Mouse (Mus musculus): ENCODE data around the gene Dzip1l. TPM values are rescaled to one million over a fixed set of nuclear protein-coding genes. Genes with fewer than 3 reads are reported as not detected.
A peak's percentile ranks its signal among the peaks of the same experiment; 100 is the strongest.
"Not testable (repeated sequence)": the region's sequence is repeated elsewhere in the genome, so short reads cannot be mapped to it uniquely, and the experiment has no call there.

Dzip1l gene
- polyA plus RNA-seq (2014; fragmentation: Nextera tagmentation; extraction: Ambion mirVana) = 16.5 and 16.6 TPM in 2 replicates

GRCm38 (mm10) chr9:99629281-99630011 is at the start of gene Dzip1l:
TSS of gene Dzip1l (plus strand) at chr9:99629496.
- Histone ChIP-seq H3K9me3 (replicated peaks; ENCODE audit: control insufficient read depth, low read length) (no peaks in the 10 kb centered on the region), H3K4me1 (ENCODE audit: control insufficient read depth, insufficient read depth, low read length) (peaks cover 21% of the 10 kb centered on the region), H3K36me3 (ENCODE audit: control insufficient read depth, insufficient read depth, low read length) (0 out of 2 replicates have a peak, but pooled peaks cover 2% of the 10 kb centered on the region), H3K27ac (ENCODE audit: low read depth, low read length) (peak within 1 kb of the TSS; percentile 70), H3K4me2 (peak within 1 kb of the TSS; percentile 75), H3K9ac (ENCODE audit: low read depth, low read length) (peak within 1 kb of the TSS; percentile 74), H3K27me3 (ENCODE audit: control insufficient read depth, insufficient read depth, low read length) (no peaks in the 10 kb centered on the region), H3K4me3 (ENCODE audit: low read depth, low read length) (peak within 1 kb of the TSS; percentile 73)
- ATAC-seq (replicated peaks; ENCODE audit: insufficient number of reproducible peaks, low FRiP score, low TSS enrichment) = peak; percentile 86
- under 1% methylated on average over 44 of the region's 44 CpGs for WGBS (ENCODE audit: insufficient replicate concordance)

- Histone ChIP-seq H3K9ac (ENCODE audit: low read depth, low read length) (no peak overlapping the region), H3K9me3 (replicated peaks; ENCODE audit: control insufficient read depth, low read length) (no peaks in the 10 kb centered on the region), H3K4me1 (ENCODE audit: control insufficient read depth, insufficient read depth, low read length) (no peaks in the 10 kb centered on the region), H3K4me3 (ENCODE audit: low read depth, low read length) (no peak overlapping the region), H3K27me3 (ENCODE audit: control insufficient read depth, insufficient read depth, low read length) (no peaks in the 10 kb centered on the region), H3K36me3 (ENCODE audit: control insufficient read depth, insufficient read depth, low read length) (peaks cover 16% of the 10 kb centered on the region), H3K4me2 (no peak overlapping the region), H3K27ac (ENCODE audit: low read depth, low read length) (no peak overlapping the region)
- WGBS (ENCODE audit: insufficient replicate concordance) = 49% methylated on average over 2 of the region's 2 CpGs
- no peak for ATAC-seq (replicated peaks; ENCODE audit: insufficient number of reproducible peaks, low FRiP score, low TSS enrichment)
Measured at GRCm38 (mm10) chr9:99580655-99581054, 48.6 kb upstream of the Dzip1l start.

GRCm38 (mm10) chr9:99587505-99588202 is 41.6 kb upstream of the Dzip1l start:
- H3K4me3 ChIP-seq (ENCODE audit: low read depth, low read length) = no peak overlapping the region
- H3K36me3 ChIP-seq (ENCODE audit: control insufficient read depth, insufficient read depth, low read length) = peaks cover 6% of the 10 kb centered on the region; the same call in 1 of the 2 replicates
- H3K27me3 ChIP-seq (ENCODE audit: control insufficient read depth, insufficient read depth, low read length) = no peaks in the 10 kb centered on the region
- 29% methylated on average over 8 of the region's 8 CpGs for WGBS (ENCODE audit: insufficient replicate concordance)
- H3K9me3 ChIP-seq (replicated peaks; ENCODE audit: control insufficient read depth, low read length) = no peaks in the 10 kb centered on the region
- H3K4me1 ChIP-seq (ENCODE audit: control insufficient read depth, insufficient read depth, low read length) = no peaks in the 10 kb centered on the region
- no peak for ATAC-seq (replicated peaks; ENCODE audit: insufficient number of reproducible peaks, low FRiP score, low TSS enrichment)
- H3K27ac ChIP-seq (ENCODE audit: low read depth, low read length) = no peak overlapping the region
- H3K9ac ChIP-seq (ENCODE audit: low read depth, low read length) = no peak overlapping the region
- no peak overlapping the region for H3K4me2 ChIP-seq

- H3K36me3 ChIP-seq (ENCODE audit: control insufficient read depth, insufficient read depth, low read length) = no peaks in the 10 kb centered on the region
- no peaks in the 10 kb centered on the region for H3K4me1 ChIP-seq (ENCODE audit: control insufficient read depth, insufficient read depth, low read length)
- H3K27ac ChIP-seq (ENCODE audit: low read depth, low read length) = no peak overlapping the region
- ATAC-seq (replicated peaks; ENCODE audit: insufficient number of reproducible peaks, low FRiP score, low TSS enrichment) = no peak
- H3K27me3 ChIP-seq (ENCODE audit: control insufficient read depth, insufficient read depth, low read length) = no peaks in the 10 kb centered on the region
- H3K4me2 ChIP-seq = no peak overlapping the region
- H3K9me3 ChIP-seq (replicated peaks; ENCODE audit: control insufficient read depth, low read length) = no peaks in the 10 kb centered on the region
- no peak overlapping the region for H3K9ac ChIP-seq (ENCODE audit: low read depth, low read length)
- H3K4me3 ChIP-seq (ENCODE audit: low read depth, low read length) = no peak overlapping the region
- 72% methylated on average over 8 of the region's 8 CpGs for WGBS (ENCODE audit: insufficient replicate concordance)
Measured at GRCm38 (mm10) chr9:99591144-99591543, 38.2 kb upstream of the Dzip1l start.

GRCm38 (mm10) chr9:99599127-99599526 is 30.2 kb upstream of the Dzip1l start:
- WGBS (ENCODE audit: insufficient replicate concordance) = 92% methylated on average over 6 of the region's 6 CpGs
- H3K4me2 ChIP-seq; H3K27ac ChIP-seq (ENCODE audit: low read depth, low read length); H3K9ac ChIP-seq (ENCODE audit: low read depth, low read length); H3K4me1 ChIP-seq (ENCODE audit: control insufficient read depth, insufficient read depth, low read length); H3K9me3 ChIP-seq (replicated peaks; ENCODE audit: control insufficient read depth, low read length); H3K27me3 ChIP-seq (ENCODE audit: control insufficient read depth, insufficient read depth, low read length); H3K36me3 ChIP-seq (ENCODE audit: control insufficient read depth, insufficient read depth, low read length); H3K4me3 ChIP-seq (ENCODE audit: low read depth, low read length); ATAC-seq (replicated peaks; ENCODE audit: insufficient number of reproducible peaks, low FRiP score, low TSS enrichment): not testable (repeated sequence)

GRCm38 (mm10) chr9:99603566-99603965 is 25.7 kb upstream of the Dzip1l start:
- ATAC-seq (replicated peaks; ENCODE audit: insufficient number of reproducible peaks, low FRiP score, low TSS enrichment) = no peak
- Histone ChIP-seq H3K9me3 (replicated peaks; ENCODE audit: control insufficient read depth, low read length) (no peaks in the 10 kb centered on the region), H3K4me3 (ENCODE audit: low read depth, low read length) (no peak overlapping the region), H3K4me1 (ENCODE audit: control insufficient read depth, insufficient read depth, low read length) (no peaks in the 10 kb centered on the region), H3K4me2 (no peak overlapping the region), H3K27ac (ENCODE audit: low read depth, low read length) (no peak overlapping the region), H3K27me3 (ENCODE audit: control insufficient read depth, insufficient read depth, low read length) (no peaks in the 10 kb centered on the region), H3K9ac (ENCODE audit: low read depth, low read length) (no peak overlapping the region), H3K36me3 (ENCODE audit: control insufficient read depth, insufficient read depth, low read length) (no peaks in the 10 kb centered on the region)
- WGBS (ENCODE audit: insufficient replicate concordance) = 56% methylated on average over 2 of the region's 2 CpGs

GRCm38 (mm10) chr9:99612202-99612601 is 17.1 kb upstream of the Dzip1l start, which contains the start of gene A4gnt:
TSS of gene A4gnt (plus strand) at chr9:99612502.
- Histone ChIP-seq H3K9me3 (replicated peaks; ENCODE audit: control insufficient read depth, low read length) (no peaks in the 10 kb centered on the region), H3K4me2 (no peak within 1 kb of the TSS), H3K27ac (ENCODE audit: low read depth, low read length) (no peak within 1 kb of the TSS), H3K36me3 (ENCODE audit: control insufficient read depth, insufficient read depth, low read length) (no peaks in the 10 kb centered on the region), H3K27me3 (ENCODE audit: control insufficient read depth, insufficient read depth, low read length) (no peaks in the 10 kb centered on the region), H3K4me1 (ENCODE audit: control insufficient read depth, insufficient read depth, low read length) (no peaks in the 10 kb centered on the region), H3K9ac (ENCODE audit: low read depth, low read length) (no peak within 1 kb of the TSS), H3K4me3 (ENCODE audit: low read depth, low read length) (no peak within 1 kb of the TSS)
- WGBS (ENCODE audit: insufficient replicate concordance) = 50% methylated on average over 2 of the region's 2 CpGs
- ATAC-seq (replicated peaks; ENCODE audit: insufficient number of reproducible peaks, low FRiP score, low TSS enrichment) = no peak

GRCm38 (mm10) chr9:99619688-99620087 is 9.6 kb upstream of the Dzip1l start:
- 85% methylated on average over 7 of the region's 8 CpGs for WGBS (ENCODE audit: insufficient replicate concordance)
- Histone ChIP-seq H3K4me2 (no peak overlapping the region), H3K4me1 (ENCODE audit: control insufficient read depth, insufficient read depth, low read length) (no peaks in the 10 kb centered on the region), H3K27ac (ENCODE audit: low read depth, low read length) (no peak overlapping the region), H3K4me3 (ENCODE audit: low read depth, low read length) (no peak overlapping the region), H3K36me3 (ENCODE audit: control insufficient read depth, insufficient read depth, low read length) (no peaks in the 10 kb centered on the region), H3K9ac (ENCODE audit: low read depth, low read length) (no peak overlapping the region), H3K9me3 (replicated peaks; ENCODE audit: control insufficient read depth, low read length) (no peaks in the 10 kb centered on the region), H3K27me3 (ENCODE audit: control insufficient read depth, insufficient read depth, low read length) (no peaks in the 10 kb centered on the region)
- no peak for ATAC-seq (replicated peaks; ENCODE audit: insufficient number of reproducible peaks, low FRiP score, low TSS enrichment)
